ENCODE assay signal across 28 mouse cellular contexts in genomic region chr17:64087871-64088270, GRCm38 (mm10).
"Had no signal": no experiment of that assay in that cellular context is flagged by ENCODE, and none has a peak within 500 bp of the region (broad histone marks: within the 10 kb centered on the region; RNA-seq: fewer than 3 reads in every experiment).

No protein-coding gene starts in this region.

- H3K27me3 ChIP-seq: heart, embryonic 13.5 days; heart, embryonic 15.5 days; hindbrain, embryonic 13.5 days; hindbrain, embryonic 15.5 days; kidney, embryonic 15.5 days; limb, embryonic 12.5 days; liver, embryonic 13.5 days had no signal

- H3K4me1 ChIP-seq: heart, embryonic 15.5 days; kidney, embryonic 15.5 days; limb, embryonic 10.5 days; limb, embryonic 12.5 days; liver, embryonic 13.5 days had no signal

- H3K9me3 ChIP-seq: heart, embryonic 13.5 days; heart, embryonic 15.5 days; hindbrain, embryonic 13.5 days; hindbrain, embryonic 15.5 days; kidney, embryonic 15.5 days; limb, embryonic 10.5 days; limb, embryonic 12.5 days; liver, embryonic 13.5 days had no signal

- ATAC-seq: intestine, embryonic 16.5 days had no signal

- H3K4me3 ChIP-seq: heart, adult 2 months; heart, embryonic 13.5 days; heart, embryonic 15.5 days; hindbrain, embryonic 13.5 days; hindbrain, embryonic 15.5 days; kidney, embryonic 15.5 days; left cerebral cortex, adult 2 months; limb, embryonic 10.5 days; limb, embryonic 12.5 days; liver, embryonic 13.5 days had no signal

- H3K4me2 ChIP-seq: heart, embryonic 11.5 days; heart, embryonic 13.5 days; heart, embryonic 15.5 days; hindbrain, embryonic 13.5 days; hindbrain, embryonic 15.5 days; kidney, embryonic 15.5 days; limb, embryonic 12.5 days; liver, embryonic 11.5 days; liver, embryonic 13.5 days had no signal

- DNase-seq: gastrocnemius, postnatal 14 days; gastrocnemius, postnatal 36 days; heart, adult 11 months; heart, adult 2 months; heart, postnatal 14 days; heart, postnatal 36 days; kidney, adult 11 months; kidney, adult 2 months; kidney, adult 9 months; kidney, postnatal 14 days; kidney, postnatal 36 days; layer of hippocampus, adult 9-11 months; layer of hippocampus, postnatal 36 days; liver; liver, embryonic 13.5 days had no signal

- H3K27ac ChIP-seq: heart, adult 2 months; heart, embryonic 13.5 days; heart, embryonic 15.5 days; hindbrain, embryonic 13.5 days; hindbrain, embryonic 15.5 days; hindbrain, postnatal 0 days; kidney, embryonic 15.5 days; kidney, postnatal 0 days; left cerebral cortex, adult 2 months; limb, embryonic 10.5 days; limb, embryonic 12.5 days; liver, embryonic 13.5 days had no signal

- H3K9ac ChIP-seq: heart, embryonic 13.5 days; heart, embryonic 15.5 days; hindbrain, embryonic 13.5 days; hindbrain, embryonic 15.5 days; kidney, embryonic 15.5 days; limb, embryonic 12.5 days; liver, embryonic 13.5 days had no signal

- H3K36me3 ChIP-seq: heart, embryonic 15.5 days; hindbrain, embryonic 13.5 days; hindbrain, embryonic 15.5 days; kidney, embryonic 15.5 days; limb, embryonic 10.5 days; limb, embryonic 12.5 days; liver, embryonic 13.5 days had no signal
